Mouse (Mus musculus): ENCODE results near the gene Aif1. TPM values are rescaled to one million over a fixed set of nuclear protein-coding genes. Genes with fewer than 3 reads are reported as not detected.
"Not testable (repeated sequence)": the region's sequence is repeated elsewhere in the genome, so short reads cannot be mapped to it uniquely, and the experiment has no call there.

Aif1 gene
- polyA plus RNA-seq, 3 experiments from 2014 or later: 0.79 to 5.4 (median 2.1) TPM

DNA sequence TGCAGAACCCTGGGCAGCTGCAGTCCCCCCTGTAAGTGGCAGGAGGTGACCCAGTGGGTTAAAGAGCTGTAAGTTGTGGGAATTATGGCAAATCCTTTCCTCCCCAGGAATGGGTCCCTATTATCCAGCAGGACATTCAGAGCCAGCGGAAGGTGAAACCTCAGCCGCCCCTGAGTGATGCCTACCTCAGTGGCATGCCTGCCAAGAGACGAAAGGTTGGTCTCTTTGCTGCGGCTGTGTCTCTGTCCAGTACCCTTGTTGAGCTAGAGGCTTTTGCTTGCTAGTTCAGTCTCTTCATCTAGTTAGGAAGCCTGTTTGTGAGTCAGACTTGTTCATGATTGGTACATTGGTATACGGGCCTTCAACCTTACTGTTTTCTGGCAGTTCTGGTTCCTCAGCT, 29.7 kb downstream of the Aif1 start:
- no peak for ATAC-seq

DNA sequence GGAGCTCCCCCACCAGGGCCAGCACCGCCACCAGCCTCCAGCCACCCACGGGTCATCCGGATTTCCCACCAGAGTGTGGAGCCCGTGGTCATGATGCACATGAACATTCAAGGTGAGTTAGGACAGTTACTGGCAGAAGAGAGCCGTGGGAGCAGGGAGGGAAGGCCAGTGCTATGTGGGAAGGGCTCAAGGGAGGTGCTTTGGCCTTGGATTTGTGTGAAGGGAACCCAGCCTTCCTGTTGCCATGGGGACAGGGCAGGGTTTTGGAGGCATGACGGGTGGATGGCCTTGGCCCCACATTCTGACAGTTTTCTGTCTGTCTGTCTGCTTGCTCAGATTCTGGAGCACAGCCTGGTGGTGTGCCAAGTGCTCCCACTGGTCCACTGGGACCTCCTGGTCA, 33.9 kb downstream of the Aif1 start:
- no peak for ATAC-seq

DNA sequence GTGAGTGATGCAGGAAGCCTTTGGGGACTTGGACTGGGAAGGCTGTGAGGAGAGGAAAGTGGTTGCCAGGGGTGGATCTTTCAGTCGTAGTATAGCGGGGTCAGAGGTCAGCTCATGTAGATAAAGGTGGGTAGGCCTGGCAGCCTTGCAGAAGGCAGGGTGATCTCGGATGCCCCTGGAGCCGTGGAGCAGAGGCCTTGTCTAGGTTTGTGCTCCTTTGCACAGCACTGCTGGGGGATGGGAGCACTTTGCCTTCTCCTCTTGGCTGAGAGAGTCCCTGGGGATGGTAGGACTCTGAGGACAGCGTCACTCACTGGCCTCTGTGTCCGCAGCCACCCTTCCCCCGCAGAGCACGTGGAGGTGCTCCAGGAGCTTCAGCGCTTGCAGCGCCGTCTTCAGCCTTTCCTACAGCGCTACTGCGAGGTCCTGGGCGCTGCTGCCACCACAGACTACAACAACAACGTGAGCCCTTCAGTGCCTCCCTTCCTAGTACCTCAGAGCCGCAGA, 35.3 kb downstream of the Aif1 start:
- ATAC-seq: no peak

DNA sequence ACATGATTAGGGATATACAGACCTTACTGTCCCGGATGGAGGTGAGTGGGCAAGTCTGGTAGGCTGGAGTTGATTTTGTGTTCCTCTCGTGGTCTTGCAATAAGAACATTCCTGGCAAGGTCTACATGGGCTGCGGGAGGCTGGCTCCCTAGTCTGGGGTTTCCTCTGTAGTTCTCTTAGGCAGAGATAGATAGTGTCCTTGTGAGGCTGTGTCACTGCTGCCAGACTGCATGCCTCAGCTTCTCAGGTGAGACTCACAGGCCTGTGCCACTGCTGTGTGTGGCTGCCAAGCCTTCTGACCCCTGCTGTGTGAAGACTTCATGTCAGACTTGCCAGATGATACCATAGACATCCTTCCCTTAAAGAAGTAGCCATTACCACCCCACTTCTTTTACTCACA, 36.6 kb downstream of the Aif1 start:
- no peak for ATAC-seq

DNA sequence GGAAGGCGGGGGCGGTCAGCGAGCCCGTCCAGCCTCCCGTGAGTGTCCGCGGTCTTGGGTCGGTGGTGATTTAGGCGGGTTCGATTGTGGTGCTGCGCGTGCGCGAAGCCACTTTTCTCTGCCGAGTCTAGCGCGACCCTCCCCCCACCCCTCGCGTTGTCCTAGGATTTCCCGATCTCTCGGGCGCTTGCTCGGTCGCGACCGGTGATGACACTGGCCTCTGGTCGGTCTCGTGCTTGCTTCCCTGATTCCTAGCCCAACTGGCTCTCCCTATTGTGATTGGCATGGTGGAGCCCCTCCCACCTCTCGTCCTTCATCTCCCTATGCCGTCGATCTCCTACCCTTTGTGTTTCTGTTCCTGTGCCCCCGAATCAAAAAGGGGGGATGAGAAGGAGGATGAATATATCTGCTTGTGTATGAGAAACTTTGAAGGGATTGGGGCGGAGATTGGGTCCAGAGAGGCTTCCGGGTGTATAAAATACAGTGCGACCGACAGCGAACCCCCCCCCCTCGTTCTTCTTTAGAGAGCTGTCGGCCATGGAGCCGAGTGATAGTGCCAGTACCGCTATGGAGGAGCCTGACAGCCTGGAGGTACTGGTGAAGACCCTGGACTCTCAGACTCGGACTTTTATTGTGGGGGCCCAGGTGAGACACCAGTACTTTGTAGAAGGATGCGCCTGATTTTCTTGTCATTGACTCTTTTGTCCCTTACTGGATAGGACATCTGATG, 40.1 kb downstream of the Aif1 start:
- peak; percentile 23 for ATAC-seq

DNA sequence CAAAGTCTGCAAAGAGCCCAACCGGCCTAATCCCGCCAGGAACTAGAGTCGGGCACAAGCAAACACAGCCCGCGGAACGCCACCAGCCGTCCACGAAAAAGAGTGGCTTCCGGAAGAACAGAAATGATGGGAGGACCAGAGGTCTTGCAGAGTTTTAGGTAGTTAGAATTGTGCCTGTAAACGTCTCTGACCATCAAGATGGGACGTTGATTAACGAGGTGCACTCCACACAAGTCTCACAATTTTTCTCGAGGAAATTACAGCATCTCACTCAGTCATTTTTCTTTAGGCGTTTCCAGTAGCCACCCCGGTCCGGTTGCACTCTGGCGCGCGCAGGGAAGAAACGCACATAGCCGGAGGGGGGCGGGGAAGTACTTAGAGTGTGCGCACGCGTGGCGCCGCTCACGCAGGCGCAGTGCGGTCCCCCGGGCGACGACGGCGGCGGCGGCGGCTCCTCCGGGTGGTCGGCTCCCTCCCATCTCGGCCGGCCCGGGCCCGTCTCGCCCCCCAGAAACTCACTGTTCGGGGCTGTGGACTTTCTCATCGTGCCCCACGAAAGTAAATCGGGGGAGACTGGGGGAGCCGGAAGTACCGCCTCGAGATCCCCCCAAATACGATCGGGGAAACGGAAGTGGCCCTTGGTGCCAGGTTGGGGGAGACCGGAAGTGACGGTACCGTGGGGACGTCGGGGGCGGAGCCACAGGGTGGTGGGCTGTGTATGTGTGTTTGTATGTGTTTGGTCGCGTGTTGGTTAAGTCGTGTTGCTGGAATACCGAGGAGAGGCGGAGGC, 40.9 kb downstream of the Aif1 start, which contains the start of gene Bag6:
Bag6 (plus strand) TSS at position 378 of the 790 bp plus-strand sequence.
- ATAC-seq: peak; percentile 84

DNA sequence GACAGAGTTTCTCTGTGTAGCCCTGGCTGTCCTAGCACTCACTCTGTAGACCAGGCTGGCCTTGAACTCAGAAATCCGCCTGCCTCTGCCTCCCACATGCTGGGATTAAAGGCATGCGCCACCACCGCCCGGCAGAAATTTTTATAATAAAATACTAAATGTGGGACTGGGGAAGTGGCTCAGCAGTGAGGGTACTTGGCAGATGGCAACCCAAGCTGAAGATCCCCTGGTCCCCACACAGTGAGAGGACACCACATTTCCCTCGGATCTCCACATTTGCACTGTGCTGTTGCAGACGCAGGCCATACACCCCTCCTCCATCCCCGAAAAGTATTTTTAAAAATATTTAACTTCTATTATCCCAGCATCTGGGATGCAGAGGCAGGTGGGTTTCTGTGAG, 42.4 kb downstream of the Aif1 start:
- ATAC-seq: no peak

DNA sequence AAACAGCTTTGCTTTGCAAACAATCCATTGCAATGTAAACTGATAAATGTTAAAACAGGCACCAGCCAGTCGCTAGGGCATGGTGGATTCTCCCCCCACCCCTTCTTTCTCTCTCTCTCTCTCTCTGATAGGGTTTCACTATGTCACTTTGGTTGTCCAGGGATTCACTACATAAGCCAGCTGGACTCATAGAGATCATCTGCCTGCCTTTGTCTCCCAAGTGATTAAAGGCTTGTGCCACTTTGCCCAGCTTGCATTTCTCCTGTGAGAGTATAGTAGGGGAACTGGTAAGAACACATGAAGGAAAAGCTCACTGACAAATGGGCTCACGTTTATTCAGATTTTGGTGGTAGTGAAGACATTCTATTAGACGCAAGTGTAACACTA, 43.7 kb downstream of the Aif1 start:
- no peak for ATAC-seq

DNA sequence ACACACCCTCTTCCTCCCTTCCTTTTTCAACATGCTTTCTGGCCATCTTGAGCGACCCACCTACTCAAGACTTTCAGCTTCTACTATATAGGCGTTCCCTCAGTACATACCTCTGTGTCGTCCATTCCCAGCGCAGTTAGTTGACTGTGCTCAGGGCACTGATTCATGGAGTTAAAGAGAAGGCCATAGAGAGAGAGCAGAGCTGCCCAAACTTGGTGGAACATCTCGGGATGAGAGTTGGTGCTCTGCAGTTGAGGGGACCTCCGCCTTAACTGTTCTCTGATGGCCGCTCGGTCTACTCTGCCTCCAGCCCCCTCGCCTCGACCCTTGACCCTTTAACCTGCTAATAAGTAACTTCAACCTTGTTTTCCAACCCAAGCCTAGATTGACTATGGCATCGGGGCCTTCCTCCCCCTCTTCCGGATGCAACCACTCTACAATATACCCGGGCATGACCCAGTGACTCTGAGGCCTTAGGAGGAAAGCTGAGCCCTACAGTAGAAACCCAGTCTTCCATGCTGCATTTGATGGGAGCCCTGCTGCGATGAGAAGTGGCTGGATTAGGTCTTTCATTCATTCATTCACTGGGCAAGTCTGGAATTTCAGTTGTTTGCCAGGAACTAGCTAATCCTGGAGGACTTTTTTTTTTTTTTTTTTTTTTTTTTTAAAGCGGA, 44.2 kb downstream of the Aif1 start, which contains the start of gene Apom:
Apom (minus strand) TSS at position 551 of the 674 bp plus-strand sequence.
- no peak for ATAC-seq

DNA sequence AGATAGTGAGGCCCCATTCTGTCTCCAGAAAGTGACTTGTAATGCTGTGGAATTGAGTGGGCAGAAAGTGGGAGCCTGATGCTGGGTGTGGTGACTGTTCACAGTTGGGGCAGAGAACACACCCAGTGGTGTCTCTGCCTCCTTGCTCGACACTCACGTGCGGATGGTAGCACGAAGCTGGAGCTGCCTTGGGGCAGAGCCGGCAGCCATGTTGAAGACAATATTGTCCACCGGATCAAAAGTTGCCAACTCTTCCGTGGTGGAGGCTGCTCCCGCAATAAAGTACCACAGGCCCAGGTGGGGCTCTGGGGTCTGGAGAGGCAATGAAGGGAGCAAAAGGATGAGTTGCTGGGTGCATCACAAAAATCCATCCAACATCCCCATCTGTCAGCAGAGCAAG, 44.8 kb downstream of the Aif1 start:
- no peak for ATAC-seq

DNA sequence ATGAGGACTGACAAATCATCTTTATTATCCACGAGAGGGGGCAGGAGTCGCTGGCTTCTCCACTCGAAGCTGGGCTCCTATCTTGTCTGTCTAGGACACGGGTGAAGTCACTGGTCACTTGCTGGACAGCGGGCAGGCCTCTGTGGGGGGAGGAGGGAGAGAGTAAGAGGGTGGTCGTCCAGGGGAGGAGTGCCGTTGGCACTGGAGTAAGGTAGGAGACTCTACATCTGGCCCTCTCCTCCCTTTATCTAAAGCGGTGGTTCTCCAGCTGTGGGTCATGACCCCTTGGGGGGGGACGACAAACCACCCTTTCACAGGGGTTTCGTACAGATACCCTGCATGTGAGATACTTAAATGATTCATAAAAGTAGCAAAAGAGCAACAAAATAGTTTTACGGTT, 46.9 kb downstream of the Aif1 start:
- no peak for ATAC-seq

DNA sequence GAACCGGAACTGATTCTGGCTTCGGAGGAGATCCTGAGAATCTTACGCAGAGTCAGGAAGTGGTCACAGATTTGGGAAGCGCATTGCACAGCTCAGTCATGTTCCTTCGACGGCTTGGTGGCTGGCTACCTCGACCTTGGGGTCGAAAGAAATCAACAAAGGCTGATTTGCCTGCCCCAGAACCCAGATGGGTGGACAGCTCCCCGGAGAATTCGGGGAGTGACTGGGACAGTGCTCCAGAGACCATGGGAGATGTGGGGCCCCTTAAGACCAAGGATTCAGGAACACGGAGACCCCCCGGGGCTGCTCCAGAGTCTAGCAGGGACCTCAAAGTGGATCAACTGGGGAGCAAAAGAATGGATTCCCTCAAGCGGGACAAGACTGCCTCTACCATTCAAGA, 48.9 kb downstream of the Aif1 start:
- ATAC-seq: no peak

DNA sequence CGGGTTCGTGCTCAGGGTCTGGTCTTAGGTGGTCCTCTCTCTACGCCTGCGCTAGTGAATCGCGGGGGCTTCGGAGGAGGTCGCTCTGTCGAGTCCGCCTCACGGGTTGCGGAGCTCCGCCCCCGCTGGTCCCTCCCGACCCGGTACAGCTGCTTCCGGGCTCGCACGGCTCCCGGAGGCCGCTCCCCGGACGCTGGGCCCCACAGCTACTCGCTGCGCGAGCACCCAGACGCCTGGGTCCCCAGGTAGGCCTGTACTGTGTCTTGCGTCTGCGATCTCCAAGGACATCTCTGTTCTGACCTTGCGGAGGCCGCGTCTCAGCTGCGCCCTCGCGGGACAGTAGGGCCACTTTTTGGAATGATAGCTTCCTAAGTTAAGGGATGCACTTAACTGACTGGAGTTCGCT, 49.7 kb downstream of the Aif1 start, which contains the start of gene D17H6S53E:
D17H6S53E (plus strand) TSS at position 168 of the 406 bp plus-strand sequence.
- ATAC-seq: peak; percentile 69

DNA sequence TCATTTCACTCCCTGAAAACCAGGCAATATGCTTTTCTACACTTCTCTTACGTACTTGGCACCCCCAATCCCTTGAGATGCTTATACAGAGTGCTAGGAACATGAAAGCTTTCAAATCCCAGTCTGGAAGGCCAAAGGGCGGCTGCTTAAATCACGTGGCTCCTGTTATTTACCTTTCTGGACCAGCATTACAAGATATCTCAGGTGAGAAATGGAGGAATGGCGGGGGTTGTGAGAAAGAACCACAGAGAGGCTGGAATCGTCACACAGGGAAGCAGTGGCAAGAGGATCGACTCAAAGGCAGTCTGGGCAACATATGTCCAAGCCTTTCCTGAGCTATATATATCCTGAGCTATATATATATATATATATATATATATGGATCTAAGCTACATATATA, 50.3 kb downstream of the Aif1 start:
- ATAC-seq: no peak

DNA sequence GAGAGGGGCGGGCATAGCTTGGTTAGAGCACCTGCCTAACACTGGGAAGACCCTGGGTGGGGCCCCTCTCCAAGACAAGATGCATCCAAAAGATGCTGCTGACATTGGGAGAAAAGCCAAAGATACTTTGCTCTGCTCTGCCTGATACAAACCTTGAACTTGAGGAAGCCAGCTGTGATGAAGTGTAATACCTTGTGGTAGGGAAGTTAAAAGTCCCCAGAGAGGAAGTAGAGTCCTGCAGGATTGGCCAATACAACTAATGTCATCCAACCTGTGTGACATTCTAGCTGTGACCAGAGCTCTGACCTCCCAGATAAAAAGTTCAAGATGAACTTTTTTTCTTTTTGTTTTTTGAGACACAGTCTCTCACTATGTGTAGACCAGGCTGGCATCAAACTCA, 50.8 kb downstream of the Aif1 start:
- ATAC-seq: no peak

DNA sequence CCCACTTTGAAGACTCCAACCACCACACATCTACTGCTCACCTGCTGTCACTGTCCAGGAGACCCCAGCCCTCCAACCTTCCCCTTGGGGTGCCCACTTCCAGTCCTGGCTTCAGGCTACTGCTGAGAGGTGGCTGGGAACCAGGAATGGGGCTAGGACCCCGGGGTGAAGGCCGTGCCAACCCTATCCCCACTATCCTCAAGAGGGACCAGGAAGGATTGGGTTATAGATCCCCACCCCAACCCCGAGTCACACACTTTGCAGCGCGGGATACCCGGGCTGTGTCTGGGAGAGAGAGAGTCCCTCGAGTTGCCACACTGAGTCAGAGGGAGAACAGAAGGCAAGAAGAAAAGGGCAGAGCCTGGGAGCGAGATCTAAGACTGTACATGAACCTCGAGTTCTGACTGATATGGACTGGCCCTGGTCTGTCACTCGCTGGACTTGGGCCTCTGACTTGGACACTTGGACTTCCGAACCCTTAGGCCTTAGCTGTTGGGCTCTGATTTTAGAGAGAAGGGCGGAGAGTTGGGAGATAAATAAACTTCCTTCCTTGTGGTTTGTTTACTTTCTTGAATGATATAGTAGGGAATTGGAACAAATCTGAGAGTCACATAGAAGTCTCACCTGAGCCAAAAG, 51.5 kb downstream of the Aif1 start:
- not testable (repeated sequence) for ATAC-seq

DNA sequence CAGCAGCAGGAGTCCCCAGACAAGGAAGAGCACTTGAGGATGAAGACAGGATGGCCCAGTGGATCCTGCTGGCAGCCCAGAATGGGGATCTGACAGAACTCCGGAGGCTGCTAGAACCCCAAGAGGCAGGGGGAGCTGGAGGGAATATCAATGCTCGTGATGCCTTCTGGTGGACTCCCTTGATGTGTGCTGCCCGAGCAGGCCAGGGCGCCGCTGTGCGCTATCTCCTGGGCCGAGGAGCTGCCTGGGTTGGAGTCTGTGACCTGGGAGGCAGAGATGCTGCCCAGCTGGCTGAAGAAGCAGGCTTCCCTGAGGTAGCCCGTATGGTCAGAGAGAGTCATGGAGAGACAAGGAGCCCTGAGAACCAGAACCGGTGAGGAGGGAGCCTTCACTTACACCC, 52.6 kb downstream of the Aif1 start:
- not testable (repeated sequence) for ATAC-seq

DNA sequence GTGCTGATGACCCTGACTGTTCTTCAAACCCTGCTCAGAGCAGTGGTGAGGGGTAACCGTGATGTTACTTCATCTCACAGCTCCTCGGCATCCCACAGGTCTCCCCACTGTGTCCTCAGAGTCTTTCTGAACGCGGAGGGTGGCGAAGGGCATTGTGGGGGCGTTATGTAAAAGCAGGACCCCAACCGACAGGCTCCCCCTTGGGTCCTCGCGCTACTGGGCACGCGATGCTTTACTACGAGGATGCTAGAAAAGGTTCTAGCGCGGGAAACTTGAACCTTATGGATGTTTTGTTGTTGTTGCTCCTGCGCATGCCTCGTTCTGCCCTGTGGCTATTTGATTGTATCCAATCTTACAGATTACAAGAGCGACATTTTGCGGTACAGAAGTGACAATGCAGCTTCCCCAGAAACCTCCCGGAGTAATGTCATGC, 54.0 kb downstream of the Aif1 start, which contains the start of gene Csnk2b:
Csnk2b (minus strand) TSS at position 183 of the 433 bp plus-strand sequence.
- ATAC-seq: no peak

DNA sequence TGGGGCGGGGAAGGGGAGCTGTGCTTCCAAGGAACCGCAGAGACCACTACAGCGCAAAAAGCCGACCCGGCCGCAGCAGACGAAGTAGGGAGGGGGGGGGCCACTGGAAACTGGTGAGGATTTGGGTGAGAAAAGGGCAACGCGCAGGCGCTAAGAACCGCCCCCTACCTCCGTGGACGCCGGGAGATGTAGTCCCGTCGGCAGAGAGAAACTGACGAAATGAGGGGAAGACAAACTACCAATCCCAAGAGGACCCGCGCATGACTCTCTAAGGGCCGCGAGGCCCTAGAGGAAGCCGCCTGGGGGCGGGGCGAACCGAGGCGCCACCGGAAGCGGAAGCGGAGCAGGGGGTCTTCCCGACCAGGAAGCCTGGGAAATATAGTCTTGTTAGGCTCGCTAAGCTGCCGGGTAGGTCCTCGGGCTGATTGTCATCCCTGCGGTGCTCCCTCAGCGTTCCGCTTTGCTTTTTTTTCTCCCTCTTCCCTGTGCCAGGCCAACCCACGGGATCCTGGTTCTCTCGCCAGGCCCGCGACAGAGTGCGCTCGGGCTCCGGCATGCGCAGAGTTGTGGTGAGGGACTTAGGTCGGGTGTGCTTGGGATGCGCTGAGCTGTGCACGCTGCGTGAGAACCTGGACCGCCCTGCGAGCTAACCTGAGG, 54.6 kb downstream of the Aif1 start, which contains the start of gene Gpank1:
Gpank1 (plus strand) TSS at position 313 of the 657 bp plus-strand sequence.
- ATAC-seq: peak; percentile 97
